Mouse (Mus musculus) kidney, postnatal 25 days (tissue): ENCODE results near the gene Lcat.

Source experiments
- DNase-seq, 2 experiments: peaks; one replicate each; pipeline ENCODE4 v3.0.0; 2021; ENCODE audit warnings: mixed read lengths in 2 of 2

Lcat gene

DNA sequence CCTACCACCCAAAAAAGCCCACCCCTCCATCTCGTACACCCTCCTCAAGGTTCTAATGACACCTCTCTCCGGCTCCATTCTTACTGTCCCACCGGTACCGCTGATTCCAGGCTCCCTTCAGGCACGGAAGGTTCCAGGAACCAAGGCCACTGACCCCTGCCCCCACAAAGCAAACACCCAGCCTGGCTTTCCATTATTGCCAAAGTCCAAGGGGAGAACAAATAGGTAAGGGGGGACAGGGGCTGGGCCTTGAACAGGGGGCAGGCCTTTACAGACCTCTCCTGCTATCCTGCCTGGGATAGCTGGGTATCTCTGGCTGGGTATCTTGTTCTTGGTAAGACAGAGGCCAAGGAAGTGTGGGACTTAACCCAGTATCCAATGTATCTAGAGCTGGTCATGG, 640 bp downstream of the Lcat start:
- no peak for DNase-seq

DNA sequence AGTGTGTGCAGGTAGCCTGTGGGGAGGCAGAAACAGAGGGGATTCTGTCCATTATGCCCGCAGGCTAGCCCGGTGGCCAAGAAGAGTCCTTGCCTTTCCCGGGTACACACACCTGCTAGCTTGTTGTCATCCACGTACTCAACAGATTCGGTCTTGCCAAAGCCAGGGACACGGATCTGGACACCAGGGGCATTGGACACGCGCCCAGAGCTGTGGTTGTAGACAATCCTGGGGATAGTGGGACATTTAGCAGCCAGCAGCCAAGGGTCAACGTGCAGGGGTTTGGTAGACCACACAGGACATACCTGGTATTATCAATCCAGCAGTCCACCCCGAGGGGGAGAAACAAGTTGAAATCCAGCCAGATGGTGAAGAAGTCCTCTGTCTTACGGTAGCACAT, 1.2 kb downstream of the Lcat start:
- DNase-seq, result no peak

DNA sequence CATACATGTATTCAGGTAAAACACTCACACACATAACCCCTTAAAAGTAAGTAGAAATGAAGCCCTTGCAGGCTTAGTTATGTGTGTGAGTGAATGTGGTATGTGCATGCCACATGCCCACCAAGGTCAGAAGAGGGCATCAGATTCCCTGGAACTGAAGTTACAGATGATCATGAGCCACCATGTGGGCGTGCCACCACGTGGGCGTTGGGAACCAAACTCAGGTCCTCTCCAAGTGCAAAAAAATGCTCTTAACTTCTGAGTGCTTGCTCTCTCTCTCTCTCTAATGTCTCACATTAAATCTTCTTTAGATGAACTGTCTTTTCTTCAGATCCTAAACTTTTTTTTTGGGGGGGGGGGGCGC, 4.9 kb downstream of the Lcat start, which contains the start of gene Psmb10:
Psmb10 (minus strand) TSS at position 139 of the 364 bp plus-strand sequence.
- DNase-seq, result peak in 1 of 2 experiments; percentile 35

DNA sequence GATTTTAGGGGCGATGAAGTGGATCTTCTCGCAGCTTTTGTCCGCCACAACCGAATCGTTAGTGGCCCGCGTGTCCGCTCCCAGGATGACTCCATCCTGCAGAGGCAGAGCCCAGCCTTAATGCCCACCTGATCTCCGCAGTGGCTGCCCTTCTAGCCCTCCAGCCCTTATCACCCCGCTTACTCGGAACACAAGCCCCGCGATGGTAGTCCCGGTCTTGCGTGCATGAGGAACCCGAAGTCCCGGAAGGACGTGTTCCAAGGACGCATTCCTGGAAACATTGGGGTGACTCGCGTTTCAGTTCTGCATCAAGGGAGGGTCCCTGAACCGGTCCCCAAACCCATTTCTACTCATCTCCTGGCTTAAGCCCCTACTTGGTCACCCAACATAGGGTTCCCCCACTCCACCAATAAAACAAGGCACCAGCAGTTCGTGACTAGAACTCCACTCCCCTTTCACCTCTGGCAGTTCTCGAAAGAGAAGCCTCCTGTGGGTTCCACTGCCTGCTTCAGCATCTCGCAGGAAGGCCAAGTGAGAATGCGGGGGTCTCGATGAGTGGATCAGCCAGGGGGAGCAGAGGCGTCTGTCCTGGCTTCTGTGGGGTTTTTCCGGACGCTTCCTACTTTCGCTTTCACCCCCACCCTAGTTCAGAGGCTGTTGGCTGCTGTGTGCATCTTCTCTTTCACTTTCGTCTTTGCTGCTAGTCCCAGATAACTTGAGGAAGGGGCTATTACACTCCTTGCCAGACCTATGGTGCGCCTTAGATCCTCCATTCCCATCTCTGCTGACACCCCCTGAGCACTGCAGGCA, 5.5 kb downstream of the Lcat start:
- peak; percentile 52 to 62 for DNase-seq

DNA sequence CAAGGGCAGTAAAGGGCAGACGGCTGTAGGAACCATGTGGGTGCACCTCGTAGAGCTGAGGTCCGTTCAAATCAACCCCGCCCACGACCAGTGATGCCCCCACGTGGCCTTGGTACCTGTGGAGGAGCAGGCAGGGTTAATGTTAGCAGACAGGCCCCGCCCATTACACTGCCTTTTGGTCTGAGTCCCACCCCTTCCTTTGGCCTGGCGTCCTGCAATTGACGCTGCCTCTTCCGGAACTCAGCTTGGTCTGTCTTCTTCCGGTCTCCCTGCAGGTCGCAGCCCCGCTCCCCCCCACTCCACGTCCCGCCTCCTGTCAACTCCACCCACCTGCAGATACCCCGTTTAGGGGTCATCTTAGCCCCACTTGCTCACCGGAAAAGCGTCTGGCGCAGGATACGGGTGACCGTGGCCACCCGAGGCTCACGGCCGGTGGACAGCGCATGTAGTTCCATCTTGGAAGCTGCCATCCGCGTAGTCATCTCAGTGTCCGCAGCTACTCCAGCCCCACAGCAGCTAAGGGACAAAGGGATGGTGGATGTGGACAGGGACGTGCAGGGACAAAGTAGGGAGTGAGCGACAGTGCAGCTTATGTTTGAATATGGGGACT, 6.2 kb downstream of the Lcat start:
- DNase-seq, result peak; percentile 96 to 97

DNA sequence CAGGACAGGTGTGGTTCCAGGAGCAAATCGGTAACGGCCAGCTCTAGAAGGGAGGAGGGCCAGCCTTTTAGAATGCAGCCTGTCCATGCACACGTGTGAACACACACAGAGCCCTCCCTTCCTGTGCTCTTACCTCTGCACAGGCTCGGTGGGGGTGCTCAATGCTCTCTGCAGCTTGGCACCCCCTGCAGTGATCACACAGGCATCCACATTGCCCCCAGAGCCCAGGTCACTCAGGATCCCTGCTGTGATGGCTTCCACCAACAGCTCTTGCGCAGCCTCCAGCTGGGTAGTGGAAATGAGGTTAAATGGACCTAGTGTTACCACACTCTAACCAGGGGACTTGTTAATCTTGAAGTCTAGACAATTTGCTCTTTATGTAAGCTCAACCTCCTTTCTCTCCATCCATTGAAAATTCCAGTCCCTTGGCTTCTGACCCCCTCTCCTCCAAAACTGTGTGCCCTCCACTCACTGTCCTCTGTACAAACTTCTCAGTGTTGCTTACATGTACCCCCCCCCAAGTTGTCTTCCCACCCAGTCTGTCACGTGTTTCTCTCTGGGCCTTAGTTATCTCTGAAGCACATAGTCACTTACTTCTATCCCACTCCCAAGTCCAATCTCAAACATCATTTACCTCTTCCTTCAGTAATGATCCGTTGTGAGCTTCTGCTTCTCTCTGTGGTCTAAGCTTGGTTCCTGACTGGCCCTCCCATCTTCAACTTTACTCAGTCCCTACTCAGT, 7.1 kb downstream of the Lcat start:
- DNase-seq, result no peak

DNA sequence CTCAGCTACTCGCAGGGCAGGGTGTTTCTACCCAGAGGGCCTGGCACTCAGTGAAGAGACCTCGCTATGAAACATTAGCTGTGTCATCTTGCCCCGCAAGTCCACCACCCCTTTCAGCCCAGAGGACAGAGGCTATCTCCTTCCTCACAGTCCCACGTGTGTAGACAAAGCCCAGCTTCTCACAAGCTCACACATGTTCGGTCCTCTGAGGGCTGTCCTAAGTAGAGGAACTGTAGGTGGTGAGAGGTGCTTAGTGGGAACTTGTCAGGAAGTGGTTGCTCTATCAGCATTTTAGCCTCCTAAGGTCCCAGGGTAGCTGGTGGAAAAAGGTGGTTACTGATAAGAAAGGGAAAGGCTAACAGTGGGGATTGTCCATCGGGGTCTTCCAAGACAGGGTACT, 8.1 kb downstream of the Lcat start:
- no peak for DNase-seq

DNA sequence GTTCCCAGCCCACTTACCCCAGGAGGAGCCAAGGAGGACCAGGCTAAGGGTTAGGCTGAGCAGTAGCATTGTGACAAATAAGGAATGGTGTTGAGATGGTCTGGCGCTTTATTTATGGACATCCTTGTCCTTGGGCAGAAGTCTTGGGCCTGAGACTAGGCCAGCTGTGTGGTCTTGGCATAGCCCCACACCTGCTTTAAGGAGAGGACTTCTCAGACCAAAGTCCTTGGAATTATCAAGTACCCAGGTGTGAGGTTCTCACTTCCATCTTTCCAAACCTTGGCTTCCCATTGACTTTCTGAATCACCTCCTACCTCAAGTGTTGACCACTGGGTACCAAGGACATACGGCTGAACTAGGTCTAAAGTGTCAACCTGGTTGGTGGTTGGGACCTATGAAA, 9.4 kb downstream of the Lcat start, which contains the start of gene Ctrl:
Ctrl (minus strand) TSS at position 101 of the 400 bp plus-strand sequence.
- no peak for DNase-seq

DNA sequence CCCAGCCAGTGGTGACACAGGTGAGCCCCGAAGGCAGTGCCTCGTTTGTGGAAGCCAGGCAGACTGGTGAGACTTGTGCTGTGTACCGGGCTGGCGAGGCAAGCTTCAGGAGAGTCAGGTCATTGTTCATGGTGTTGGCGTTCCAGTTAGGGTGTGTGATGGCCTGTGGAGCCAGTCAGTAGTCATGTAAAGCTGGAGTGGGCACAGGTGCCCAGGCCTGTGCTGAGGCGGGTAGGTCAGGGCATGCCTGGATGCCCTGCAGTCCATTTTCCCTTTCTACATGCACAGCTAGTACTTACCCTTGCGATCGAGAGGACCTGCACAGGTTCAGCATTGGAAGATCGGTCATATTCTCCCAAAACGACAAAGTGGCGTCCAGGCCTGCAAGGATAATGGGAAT, 10.7 kb downstream of the Lcat start:
- DNase-seq, result no peak

DNA sequence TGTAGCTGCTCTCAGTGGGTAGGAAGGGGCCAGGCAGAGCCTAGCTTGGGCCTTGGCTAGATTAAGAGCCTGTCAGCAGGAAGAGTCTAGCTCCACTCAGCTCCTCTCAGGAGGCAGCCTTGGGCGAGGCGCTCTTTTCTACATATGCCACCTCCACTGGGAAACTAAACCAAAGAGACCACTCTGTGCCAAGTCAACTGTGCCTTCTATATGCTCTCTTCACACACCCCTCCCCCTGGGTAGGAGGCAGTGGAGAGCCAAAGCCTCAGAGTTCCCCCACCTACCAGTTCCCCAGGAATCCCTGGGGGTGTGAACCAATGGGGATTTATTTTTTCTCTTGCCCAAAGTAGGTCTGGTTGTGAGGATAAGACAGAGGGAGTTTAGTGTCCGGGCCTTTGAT, 11.9 kb downstream of the Lcat start:
- DNase-seq, result no peak

DNA sequence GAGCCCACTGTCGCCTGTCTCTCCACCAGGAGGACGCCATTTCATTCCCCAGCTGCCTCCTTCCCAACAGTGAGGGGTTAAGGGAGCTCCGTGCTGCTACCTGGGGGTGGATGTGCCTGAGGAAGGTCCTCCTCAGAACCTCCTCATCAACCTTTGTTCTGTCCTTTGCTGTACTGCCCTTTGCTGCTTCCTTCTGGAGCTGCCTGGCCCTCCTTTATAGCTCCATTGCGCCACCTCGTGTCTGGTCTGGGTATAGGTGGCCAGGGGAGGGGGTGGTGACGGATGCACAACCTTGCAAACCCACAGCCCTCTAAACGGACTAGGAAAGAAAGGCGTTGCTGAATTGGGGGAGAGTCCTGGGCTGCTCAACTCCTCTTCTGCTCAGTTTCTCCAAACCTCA, 12.6 kb downstream of the Lcat start:
- DNase-seq, result peak; percentile 79 to 85

DNA sequence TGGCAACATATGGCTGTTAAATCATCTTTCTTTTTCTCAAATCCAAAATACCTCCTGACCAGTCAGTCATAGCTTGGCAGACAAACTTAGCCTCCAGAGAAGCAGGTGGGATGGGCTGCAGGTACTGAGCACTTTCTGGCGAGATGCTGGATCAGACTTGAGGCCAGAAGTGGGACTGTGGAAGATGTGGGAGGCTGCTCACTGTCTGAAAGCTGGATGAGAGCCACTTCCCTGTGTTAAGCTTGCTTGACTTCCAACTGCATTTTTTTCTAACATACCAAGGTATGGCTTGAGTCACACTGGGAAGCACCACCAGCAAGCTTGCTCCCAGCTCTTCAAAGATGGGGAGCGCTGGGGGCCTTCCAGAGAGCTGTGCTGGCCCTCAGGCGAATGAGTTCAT, 18.1 kb downstream of the Lcat start:
- no peak for DNase-seq

DNA sequence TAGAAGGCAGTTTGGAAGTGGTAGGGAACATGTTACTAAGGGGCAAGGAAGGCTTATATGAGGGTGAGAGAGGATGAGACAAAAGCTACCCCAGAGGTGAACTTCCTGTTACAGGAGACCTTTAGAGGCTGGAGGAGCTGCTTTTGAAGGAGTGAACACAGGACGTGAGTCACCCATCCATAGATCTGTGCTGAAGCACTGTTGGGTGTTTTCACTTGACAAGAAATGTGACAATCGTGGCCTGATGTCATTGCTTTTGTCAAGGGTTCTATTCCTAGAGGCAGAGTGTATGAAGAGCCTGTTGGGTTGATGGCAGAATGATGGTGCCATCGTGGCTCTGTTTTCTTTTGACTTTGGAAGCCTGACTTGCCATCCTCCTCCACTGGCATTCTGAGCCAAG, 23.8 kb downstream of the Lcat start:
- DNase-seq, result no peak

DNA sequence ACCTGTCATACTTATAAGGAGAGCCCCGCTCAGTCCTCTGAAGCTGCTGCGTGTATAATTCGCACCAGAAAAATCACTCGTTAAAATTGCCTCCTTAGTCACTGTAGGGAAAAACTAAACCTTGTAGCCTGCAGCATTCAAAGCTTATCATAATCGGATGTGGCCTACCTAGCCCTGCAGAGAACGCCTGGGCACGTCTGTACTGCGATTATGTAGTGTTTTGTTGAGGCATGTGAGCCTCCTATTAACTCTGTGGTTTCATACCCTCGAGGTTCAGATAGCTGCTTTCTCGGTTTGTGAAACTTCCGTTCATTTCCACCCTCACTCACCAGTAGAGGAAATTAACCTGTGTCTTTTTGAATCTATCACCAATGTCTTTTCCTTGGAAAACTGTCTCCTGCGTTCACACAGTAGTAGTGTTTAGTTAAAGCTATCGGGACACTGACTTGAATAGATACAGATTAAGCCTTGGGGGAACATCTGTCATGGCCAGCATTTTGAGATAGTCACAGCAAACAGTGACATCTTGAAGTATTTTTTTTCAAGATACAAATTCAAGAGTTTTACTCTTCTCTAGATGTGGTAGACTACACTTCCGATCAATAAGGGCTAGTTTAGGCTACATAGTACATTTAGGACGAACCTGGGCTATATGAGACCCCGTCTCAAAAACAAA, 42.1 kb downstream of the Lcat start:
- no peak for DNase-seq

DNA sequence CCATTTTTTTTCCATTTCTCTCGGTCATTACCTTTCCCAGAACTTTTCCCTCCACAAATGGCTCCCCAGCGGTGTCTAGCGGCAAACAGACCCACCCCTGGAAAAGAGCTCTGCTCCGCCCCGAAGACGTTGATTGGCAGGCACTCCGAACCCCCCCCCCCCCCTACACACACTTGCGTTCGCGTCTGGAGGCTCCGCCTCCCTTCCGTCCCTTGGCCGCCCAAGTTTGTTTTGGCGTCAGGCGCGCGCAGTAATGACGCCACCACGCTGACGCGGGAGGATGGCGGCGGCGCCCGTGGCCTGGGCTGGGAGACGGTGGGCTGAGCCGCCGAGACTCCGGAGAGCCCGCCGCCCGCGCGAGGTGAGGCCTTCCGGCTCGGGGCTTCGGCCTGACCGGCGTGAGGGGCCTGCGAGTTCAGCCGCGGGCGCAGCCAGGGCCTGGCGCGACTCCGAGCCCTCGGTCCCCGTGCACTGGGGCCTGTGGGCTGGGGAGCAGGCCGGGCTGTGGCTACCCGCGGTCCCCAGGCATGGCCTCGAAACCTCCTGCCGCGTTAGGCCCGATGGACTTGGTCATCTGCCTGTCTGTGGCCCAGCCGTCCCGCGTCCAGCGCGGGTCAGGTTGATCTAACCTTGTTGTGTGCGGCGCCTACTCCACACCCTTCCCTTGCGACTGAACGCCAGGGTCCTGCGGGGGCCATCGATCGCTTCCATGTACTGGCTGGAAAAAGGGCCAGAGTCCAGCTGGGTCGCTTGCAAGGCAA, 42.8 kb downstream of the Lcat start, which contains the start of gene Pskh1:
Pskh1 (plus strand) TSS at position 262 of the 761 bp plus-strand sequence.
- peak; percentile 93 to 96 for DNase-seq

DNA sequence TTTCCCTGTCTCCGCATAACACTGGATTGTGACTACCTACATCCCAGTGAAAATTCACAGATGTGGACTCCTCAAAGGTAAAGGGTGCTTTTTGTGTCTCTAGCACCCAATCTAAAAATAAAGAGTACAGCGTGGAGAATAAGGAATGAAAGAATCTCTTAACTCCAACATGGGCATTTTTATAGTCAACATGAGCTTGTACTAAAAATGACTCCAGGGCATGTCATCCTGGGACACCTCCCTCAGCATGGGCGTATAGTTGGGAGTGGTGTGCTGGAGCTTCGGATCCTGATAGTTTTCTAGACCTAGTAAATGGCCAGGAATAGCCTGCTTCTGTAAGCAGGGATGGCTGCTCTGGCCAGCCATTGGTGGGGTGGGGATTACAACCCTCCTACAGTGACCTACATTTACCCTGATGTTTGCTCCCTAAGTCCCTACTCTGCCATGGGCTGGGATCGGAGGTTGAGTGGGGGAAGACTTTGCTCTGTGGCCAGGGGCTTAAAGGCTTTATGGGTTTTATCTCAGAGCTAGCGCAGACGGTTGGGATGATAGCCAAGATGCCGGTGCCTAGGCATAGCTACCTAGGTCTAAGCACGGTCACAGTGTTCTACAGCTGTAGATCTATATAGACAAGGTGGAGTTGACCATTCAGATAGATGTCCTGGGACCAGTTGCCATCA, 45.2 kb downstream of the Lcat start:
- no peak for DNase-seq

DNA sequence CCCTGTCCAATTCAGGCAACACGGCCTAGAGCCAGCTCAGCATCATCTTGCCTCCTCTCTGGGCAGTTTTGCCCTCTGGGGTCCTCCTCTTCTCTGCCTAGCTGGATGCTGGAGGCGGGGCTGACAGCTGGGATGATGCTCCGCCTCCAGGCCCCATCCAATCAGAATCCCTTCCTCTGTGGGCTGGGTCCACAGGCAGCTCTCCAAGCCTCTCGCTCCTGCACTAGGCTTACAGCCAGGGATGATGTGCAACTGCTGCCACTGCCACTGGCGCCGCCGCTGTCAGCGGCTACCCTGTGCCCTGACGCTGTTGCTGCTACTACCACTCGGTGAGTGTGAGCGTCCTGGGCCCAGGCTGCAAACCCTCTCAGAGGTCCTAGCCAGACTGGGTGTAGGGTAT, 49.8 kb downstream of the Lcat start, which contains the start of gene Nrn1l:
Nrn1l (plus strand) TSS at position 229 of the 400 bp plus-strand sequence.
- DNase-seq, result peak; percentile 79 to 90

DNA sequence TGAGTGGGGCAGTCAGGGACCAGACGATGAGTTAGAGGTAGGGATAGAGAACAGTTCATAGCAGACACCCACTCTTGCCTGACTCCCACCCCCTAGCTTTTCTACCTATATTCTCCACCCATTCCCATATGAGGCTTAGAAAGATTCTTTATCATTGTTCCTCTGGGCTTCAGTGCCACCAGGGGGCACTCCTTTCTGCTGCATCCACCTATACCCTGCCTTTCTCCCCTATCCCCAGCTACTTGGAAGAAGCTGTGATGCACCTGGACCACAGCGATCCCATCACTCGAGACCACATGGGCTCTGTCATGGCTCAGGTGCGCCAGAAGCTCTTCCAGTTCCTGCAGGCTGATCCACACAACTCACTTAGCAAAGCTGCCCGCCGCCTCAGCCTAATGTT, 50.8 kb downstream of the Lcat start:
- peak in 1 of 2 experiments; percentile 52 for DNase-seq

DNA sequence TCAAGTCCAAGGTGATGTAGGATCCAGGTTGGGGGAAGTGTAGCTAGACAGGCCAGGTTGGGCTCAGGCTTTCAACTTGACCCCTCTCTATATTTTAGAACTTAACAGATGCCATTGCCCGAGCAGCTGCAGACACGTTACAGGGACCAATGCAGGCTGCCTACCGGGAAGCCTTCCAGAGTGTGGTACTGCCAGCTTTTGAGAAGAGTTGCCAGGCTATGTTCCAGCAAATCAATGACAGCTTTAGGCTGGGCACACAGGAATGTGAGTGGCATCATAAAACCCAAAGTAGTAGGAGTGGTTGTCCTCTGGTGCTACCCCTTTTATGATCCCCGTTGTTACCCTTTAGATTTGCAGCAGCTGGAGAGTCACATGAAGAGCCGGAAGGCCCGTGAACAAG, 52.3 kb downstream of the Lcat start:
- DNase-seq, result no peak

DNA sequence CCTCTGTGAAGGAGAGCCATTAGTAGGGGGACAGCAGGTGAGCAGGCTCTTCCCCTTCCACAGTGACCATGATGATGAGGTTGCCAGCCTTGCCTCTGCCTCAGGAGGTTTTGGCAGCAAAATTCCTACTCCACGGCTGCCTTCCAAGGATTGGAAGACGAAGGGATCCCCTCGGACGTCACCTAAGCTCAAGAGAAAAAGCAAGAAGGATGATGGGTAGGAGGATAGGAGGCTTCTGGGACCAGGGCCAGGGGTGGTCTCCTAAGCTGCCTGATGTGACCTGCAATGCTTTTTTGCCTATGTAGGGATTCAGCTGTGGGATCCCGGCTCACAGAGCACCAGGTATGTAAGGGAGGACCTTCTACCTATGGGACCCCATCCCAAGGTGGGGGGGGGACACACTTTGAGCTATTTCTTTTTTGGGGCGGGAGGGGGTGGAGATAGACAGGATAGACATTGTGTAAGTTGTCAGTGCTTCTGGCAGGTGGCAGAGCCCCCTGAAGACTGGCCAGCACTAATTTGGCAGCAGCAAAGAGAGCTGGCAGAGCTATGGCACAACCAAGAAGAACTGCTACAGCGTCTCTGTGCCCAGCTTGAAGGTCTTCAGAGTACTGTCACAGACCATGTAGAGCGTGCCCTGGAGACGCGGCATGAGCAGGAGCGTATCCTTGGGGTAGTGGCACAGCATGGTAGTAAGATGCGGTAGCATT, 53.3 kb downstream of the Lcat start:
- no peak for DNase-seq
